Mouse (Mus musculus) T-helper 17 cell (primary cell): ENCODE measurements around the gene Iffo2.
"Not testable (repeated sequence)": the region's sequence is repeated elsewhere in the genome, so short reads cannot be mapped to it uniquely, and the experiment has no call there.

ENCODE experiments used
- in situ Hi-C, 2 experiments: fragments of 300-600 bp; cut with MboI, MseI; formaldehyde crosslinking; loops; 1 replicate in 1 of 2; 2 replicates in 1 of 2; pipeline ENCODE4 v1.15.1; 2025; ENCODE audit warnings: high pct_unique_total_duplicates in 2 of 2

The Iffo2 gene

GRCm38 (mm10) chr4:139530248-139530647, at the start of gene Iffo2:
Gene Iffo2 (plus strand): TSS chr4:139530548.
- in situ Hi-C loops, result not testable (repeated sequence)

DNA sequence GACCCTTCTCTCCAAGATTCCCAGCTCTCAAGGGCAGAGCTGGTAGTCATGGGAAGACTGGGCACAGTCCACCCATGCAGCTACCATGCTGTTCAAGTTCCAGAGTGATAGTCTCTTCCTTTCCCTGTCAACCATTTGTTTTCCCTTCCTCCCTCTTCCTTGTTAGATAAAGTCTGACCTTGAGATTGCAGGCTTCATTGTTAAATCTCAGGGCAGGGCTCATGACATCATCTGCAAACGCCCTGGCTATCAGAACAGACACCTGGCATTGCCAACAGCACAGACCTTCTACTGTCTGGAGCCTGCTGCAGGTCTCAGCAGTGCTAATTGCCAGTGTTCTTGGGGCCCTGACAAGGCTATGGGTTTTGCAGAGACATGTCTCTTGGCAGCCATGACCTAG, 48.9 kb upstream of the Iffo2 start:
- in situ Hi-C loops, result no loop called here

DNA sequence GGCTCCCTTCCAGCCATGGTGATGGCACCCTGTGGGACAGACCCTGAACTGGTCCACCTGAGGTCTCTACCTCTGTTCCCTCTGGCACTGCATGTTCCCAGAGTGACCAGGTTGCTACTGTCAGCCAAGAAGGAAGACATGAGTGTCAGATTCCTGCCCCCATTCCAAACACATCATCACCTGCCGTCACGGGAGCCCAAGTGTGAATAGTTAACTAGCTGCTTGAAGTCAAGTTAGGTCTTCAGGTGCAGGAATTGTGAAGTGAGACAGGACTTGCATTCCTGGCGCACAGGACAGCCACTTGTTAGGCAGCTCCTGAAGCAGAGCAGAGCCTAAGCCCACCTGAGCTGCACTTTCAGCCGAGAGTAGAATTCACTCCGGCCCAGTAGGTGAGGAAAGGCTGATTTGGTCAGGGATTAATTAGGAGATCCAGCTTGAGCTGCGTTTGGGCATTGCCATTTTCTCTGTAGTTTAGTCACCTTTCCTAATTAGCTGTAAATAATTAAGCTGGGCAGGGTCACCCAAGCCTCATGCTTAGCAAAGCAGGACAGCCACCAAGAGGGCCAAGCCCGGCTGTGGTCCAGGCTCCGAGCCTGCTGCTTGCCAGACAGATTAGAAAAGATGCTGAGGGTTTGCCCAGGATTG, 46.8 kb upstream of the Iffo2 start:
- in situ Hi-C loops, result no loop called here

DNA sequence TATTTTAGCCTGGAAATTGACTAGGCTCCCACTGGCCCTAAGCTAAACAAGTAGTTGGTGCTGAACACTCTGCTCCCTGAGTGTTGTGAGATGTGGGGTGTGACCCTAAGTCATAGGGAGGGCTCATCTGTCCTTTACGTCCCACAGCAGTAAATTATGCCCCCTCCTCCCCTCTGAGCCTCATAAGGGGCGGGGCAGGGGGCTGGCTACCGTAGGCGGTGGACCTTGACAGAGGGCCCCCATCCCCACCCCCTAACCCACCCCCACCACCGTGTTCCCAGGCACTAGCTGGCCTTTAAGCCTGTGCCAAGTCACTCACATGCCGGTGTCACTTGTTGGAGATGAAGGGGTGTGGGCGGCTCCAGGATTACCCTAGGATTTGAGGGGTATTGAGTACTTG, 45.9 kb upstream of the Iffo2 start:
- in situ Hi-C loops, result no loop called here

DNA sequence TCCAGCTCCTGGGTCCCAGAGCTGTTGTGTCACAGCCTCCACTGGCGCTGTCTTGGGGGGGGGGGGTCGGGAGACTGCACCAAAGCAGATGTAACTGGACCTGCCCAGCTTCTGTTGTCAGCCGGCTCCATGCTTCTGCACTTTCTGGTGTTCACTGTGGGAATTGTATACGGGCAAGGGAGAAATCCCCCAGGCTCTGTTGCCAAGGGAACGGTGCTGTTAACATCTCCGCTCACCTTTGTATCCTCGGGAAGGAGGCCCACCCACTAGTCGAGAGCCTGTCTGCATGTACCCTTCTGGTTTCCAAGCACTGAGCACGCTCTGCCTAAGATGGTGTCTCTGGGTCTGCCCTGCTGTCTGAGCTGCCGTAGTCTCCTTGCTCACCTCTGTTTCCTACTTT, 43.3 kb upstream of the Iffo2 start:
- in situ Hi-C loops, result no loop called here

- in situ Hi-C loops, result no loop called here
Observed at GRCm38 (mm10) chr4:139488325-139488724, 42.0 kb upstream of the Iffo2 start.

GRCm38 (mm10) chr4:139489946-139490345, 40.4 kb upstream of the Iffo2 start:
- in situ Hi-C loops, result no loop called here

- in situ Hi-C loops, result no loop called here
Observed at GRCm38 (mm10) chr4:139490413-139491055, 39.8 kb upstream of the Iffo2 start.

- in situ Hi-C loops, result no loop called here
Observed at GRCm38 (mm10) chr4:139491541-139492170, 38.7 kb upstream of the Iffo2 start.

- in situ Hi-C loops, result no loop called here
Observed at GRCm38 (mm10) chr4:139492258-139492833, 38.0 kb upstream of the Iffo2 start.

DNA sequence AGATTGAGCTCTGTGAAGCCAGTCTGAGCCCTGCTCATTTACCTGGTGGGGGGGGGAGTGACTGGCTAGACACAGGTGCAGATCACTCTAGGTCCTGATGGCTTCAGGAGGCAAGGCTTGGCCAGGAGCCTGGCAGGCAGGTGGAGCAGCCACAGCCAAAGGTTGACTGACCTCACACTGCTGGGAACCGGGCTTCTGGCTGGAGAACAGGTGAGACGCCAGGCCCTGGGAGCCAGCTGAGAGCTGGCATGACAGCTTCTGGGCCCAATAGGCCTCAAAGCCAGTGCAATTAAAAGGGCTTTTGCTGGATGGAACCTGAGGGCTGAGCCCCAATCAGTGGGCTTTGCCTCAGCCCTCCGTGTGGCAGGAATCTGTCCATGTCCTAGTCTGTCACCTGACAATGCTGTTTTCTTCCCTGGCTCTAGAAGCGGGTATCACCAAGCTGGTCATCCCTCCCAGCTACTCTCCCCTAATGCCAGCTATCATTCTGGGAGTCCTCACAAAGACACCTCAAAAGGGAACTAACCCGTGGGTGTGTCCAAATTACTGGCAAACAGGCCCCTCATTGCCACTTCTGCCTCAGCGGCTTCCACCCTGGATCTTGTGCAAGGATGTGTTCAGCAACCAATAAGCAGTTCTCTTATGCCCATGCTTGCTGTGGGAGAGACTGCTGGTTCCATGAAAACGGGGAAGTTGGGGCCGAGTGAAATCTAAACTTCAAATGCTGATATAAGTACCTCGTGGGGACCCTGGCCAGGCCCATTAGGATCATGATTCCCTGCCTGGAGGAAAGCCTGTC, 36.9 kb upstream of the Iffo2 start:
- in situ Hi-C loops, result no loop called here

DNA sequence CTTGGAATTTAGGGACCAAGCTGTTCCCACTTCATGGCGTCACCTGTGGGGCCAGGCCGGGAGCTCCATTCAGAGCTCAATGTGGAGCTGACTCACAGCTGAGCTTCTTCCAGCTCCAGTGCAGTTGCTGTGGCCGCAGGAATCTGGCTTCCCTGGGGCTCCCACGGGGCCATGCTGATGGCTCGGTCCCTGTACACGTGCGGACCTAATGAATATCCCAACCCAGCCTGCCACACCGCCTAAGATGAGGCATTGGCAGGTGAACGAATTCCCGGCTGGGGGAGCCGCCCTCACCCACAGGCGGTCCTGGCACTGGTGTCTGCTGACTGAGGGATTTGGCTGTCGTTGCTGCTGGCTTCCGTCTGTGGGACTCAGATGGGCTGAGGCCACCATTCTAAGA, 29.5 kb upstream of the Iffo2 start:
- in situ Hi-C loops, result loop anchor here (5.0 to 25.0 kb wide), 2 partner anchors 111 to 361 kb away; no protein-coding TSS in a partner anchor

DNA sequence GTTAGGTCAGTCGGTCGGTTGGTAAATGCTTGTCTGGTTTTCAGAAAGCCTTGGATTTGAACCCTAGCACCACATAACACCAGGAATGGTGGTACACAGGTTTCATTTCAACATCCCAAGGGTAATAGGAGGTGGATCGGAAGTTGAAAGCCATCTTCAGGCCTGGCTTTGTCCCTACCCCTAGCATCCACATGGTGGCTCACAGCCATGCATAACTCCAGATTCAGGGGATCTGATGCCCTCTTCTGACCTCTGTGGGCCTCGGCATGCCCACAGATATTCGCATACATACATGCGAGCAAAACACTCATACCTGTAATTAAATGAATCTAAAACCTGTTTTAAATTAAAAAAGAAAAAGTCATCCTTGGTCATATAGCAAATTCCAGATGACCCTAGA, 28.6 kb upstream of the Iffo2 start:
- in situ Hi-C loops, result loop anchor here (5.0 to 25.0 kb wide), 2 partner anchors 111 to 361 kb away; no protein-coding TSS in a partner anchor

- in situ Hi-C loops, result loop anchor here (5.0 to 25.0 kb wide), 2 partner anchors 108 to 358 kb away; no protein-coding TSS in a partner anchor
Observed at GRCm38 (mm10) chr4:139503919-139504318, 26.4 kb upstream of the Iffo2 start.

DNA sequence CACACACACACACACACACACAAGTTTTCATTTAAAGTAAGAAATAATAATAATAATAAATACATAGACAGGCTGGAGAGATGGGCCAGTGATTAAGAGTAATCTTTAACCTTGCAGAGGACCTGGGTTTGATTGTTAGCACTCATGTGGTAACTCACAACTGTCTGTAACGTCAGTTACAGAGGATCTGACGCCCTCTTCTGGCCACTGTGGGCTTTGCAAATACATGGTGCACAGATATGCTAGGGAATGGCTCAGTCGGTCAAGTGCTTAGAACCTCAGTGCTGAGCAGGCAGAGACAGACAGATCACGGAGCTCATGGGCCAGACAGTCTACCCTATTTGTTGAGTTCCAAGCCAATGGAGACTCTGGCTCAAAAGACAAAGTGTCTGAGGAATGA, 24.6 kb upstream of the Iffo2 start:
- in situ Hi-C loops, result loop anchor here (25.0 kb wide), 1 partner anchor 357 kb away; no protein-coding TSS in a partner anchor

DNA sequence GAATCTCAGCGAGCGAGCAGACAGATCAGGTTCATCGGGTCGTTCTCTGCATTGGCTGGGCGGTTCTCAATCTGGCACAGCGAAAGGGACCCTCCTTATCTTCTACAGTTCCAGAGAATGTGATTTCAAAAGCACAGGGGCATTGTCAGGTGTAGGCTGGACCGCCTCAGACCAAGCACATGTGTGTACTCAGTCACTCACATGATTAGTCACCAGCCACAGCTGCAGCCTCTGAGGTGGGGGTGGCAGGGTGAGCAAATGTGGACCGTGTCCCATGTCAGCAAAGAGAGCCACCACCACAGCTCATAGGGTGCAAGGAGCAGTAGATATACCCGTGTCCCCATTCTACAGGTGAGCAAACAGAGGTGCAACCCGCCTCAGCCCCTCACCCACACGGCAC, 23.6 kb upstream of the Iffo2 start:
- in situ Hi-C loops, result loop anchor here (25.0 kb wide), 1 partner anchor 356 kb away; no protein-coding TSS in a partner anchor

DNA sequence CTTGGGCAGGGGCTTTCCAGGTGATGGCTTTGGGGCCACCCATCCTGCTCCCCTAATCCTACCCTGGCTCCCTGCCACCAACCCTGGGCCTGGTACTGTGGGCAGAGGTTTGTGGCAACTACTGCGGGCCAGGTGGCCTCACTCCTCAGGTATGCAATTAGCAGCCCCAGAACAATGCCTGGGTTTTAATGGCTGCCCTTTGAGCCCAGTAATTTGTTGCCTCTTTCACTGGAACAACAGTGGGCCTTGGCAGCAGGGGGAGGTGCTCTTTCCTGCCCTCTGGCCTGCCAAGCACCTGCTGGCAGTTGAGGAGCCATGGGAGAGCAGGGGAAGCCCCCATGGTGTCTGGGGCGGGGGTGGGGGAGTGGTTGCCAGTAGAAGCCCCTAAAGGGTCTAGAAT, 21.3 kb upstream of the Iffo2 start:
- in situ Hi-C loops, result loop anchor here (25.0 kb wide), 1 partner anchor 353 kb away; no protein-coding TSS in a partner anchor

- in situ Hi-C loops, result loop anchor here (5.0 to 25.0 kb wide), 3 partner anchors 36 to 1333 kb away; partner anchors contain the start of gene Padi1 (in 1 of the 2)
Observed at GRCm38 (mm10) chr4:139511557-139511956, 18.8 kb upstream of the Iffo2 start.

DNA sequence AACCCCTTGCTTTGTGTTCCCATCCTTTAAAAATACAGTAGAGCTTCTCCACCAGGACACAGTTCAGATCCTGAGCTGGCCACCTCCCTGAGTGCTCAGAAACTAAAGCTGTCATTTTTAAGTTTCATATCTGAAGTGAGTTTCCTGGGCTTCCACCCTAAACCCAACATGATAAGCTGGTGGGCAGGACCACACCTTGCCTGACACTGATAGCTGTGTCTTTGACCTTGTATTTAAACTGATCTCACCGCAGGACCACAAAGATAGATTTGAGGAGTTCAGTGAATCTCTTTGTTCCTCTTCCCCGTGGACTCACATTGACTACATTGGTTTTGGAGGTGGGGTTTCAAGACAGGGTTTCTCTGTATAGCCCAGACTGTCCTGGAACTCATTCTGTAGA, 17.4 kb upstream of the Iffo2 start:
- in situ Hi-C loops, result loop anchor here (5.0 to 25.0 kb wide), 3 partner anchors 34 to 1332 kb away; partner anchors contain the start of gene Padi1 (in 1 of the 2)

DNA sequence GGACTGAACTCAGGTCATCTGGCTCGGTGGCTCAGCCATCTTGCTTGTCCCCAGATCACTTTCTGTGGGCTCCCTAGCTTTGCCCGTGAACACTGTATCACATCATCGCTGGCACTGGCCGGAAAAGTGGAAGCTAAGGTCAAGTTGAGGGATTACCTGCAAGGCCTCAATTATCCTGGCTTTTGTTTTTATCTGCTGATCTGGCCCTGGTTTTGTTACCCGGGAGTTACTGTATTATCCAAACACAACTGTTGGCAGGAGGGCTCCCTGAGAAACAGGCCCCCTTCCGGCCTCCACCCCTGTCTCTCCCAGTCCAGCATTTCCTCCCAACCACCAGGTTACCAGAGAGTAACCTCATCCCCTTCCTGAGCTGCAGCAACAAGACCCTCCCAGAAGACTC, 11.1 kb upstream of the Iffo2 start:
- in situ Hi-C loops, result loop anchor here (5.0 to 25.0 kb wide), 4 partner anchors 113 to 1326 kb away; partner anchors contain the start of gene Padi1 (in 1 of the 2)

- in situ Hi-C loops, result loop anchor here (25.0 kb wide), 1 partner anchor 340 kb away; no protein-coding TSS in a partner anchor
Observed at GRCm38 (mm10) chr4:139521926-139522325, 8.4 kb upstream of the Iffo2 start.
